Mouse (Mus musculus): ENCODE measurements around the gene Acot7. TPM values are rescaled to one million over a fixed set of nuclear protein-coding genes. Genes with fewer than 3 reads are reported as not detected.

Gene Acot7
- polyA plus RNA-seq, 1 experiment from 2014 or later = 480 TPM

GRCm38 (mm10) chr4:152202905-152203304 is 25.0 kb downstream of the Acot7 start:
- WGBS = 94% methylated on average over 3 of the region's 3 CpGs
- ATAC-seq = peak; percentile 37
- no peak overlapping the region for H3K4me3 ChIP-seq (ENCODE audit: low read depth, low read length)

GRCm38 (mm10) chr4:152204663-152205062 is 26.7 kb downstream of the Acot7 start:
- Histone ChIP-seq H3K4me2 (ENCODE audit: low read length) (no peak overlapping the region), H3K4me1 (ENCODE audit: control insufficient read depth, insufficient read depth, low read length) (peaks cover 9% of the 10 kb centered on the region; the same call in 1 of the 2 replicates), H3K9ac (ENCODE audit: low read depth, low read length) (no peak overlapping the region), H3K36me3 (ENCODE audit: control insufficient read depth, insufficient read depth, low read length) (no peaks in the 10 kb centered on the region), H3K27ac (ENCODE audit: low read length) (no peak overlapping the region), H3K9me3 (replicated peaks; ENCODE audit: control insufficient read depth, low read length, poor library complexity, severe bottlenecking) (no peaks in the 10 kb centered on the region), H3K4me3 (ENCODE audit: low read depth, low read length) (no peak overlapping the region), H3K27me3 (ENCODE audit: control insufficient read depth, insufficient read depth, low read depth, low read length) (no peaks in the 10 kb centered on the region)
- WGBS = 91% methylated on average over 6 of the region's 6 CpGs
- ATAC-seq = no peak

More at GRCm38 (mm10) chr4:152202905-152203304, 25.0 kb downstream of the Acot7 start:
- H3K36me3 ChIP-seq (ENCODE audit: control insufficient read depth, insufficient read depth, low read length) = no peaks in the 10 kb centered on the region
- H3K9ac ChIP-seq (ENCODE audit: low read depth, low read length) = no peak overlapping the region
- H3K9me3 ChIP-seq (replicated peaks; ENCODE audit: control insufficient read depth, low read length, poor library complexity, severe bottlenecking) = no peaks in the 10 kb centered on the region
- H3K4me1 ChIP-seq (ENCODE audit: control insufficient read depth, insufficient read depth, low read length) = peaks cover 9% of the 10 kb centered on the region; the same call in 1 of the 2 replicates
- H3K27ac ChIP-seq (ENCODE audit: low read length) = peak overlapping the region; percentile 13; the same call in 1 of the 2 replicates
- H3K4me2 ChIP-seq (ENCODE audit: low read length) = no peak overlapping the region
- no peaks in the 10 kb centered on the region for H3K27me3 ChIP-seq (ENCODE audit: control insufficient read depth, insufficient read depth, low read depth, low read length)

GRCm38 (mm10) chr4:152206199-152206598 is 28.3 kb downstream of the Acot7 start:
- no peaks in the 10 kb centered on the region for H3K9me3 ChIP-seq (replicated peaks; ENCODE audit: control insufficient read depth, low read length, poor library complexity, severe bottlenecking)
- no peaks in the 10 kb centered on the region for H3K36me3 ChIP-seq (ENCODE audit: control insufficient read depth, insufficient read depth, low read length)
- 64% methylated on average over 6 of the region's 6 CpGs for WGBS
- no peak overlapping the region for H3K4me3 ChIP-seq (ENCODE audit: low read depth, low read length)
- H3K9ac ChIP-seq (ENCODE audit: low read depth, low read length) = no peak overlapping the region
- peaks cover 9% of the 10 kb centered on the region; the same call in 1 of the 2 replicates for H3K4me1 ChIP-seq (ENCODE audit: control insufficient read depth, insufficient read depth, low read length)
- H3K4me2 ChIP-seq (ENCODE audit: low read length) = no peak overlapping the region
- H3K27ac ChIP-seq (ENCODE audit: low read length) = no peak overlapping the region
- no peak for ATAC-seq
- H3K27me3 ChIP-seq (ENCODE audit: control insufficient read depth, insufficient read depth, low read depth, low read length) = no peaks in the 10 kb centered on the region

GRCm38 (mm10) chr4:152209623-152210022 is 31.7 kb downstream of the Acot7 start:
- Histone ChIP-seq H3K9me3 (replicated peaks; ENCODE audit: control insufficient read depth, low read length, poor library complexity, severe bottlenecking) (no peaks in the 10 kb centered on the region), H3K36me3 (ENCODE audit: control insufficient read depth, insufficient read depth, low read length) (no peaks in the 10 kb centered on the region), H3K4me3 (ENCODE audit: low read depth, low read length) (no peak overlapping the region), H3K4me2 (ENCODE audit: low read length) (no peak overlapping the region), H3K4me1 (ENCODE audit: control insufficient read depth, insufficient read depth, low read length) (peaks cover 3% of the 10 kb centered on the region), H3K9ac (ENCODE audit: low read depth, low read length) (no peak overlapping the region), H3K27me3 (ENCODE audit: control insufficient read depth, insufficient read depth, low read depth, low read length) (no peaks in the 10 kb centered on the region), H3K27ac (ENCODE audit: low read length) (no peak overlapping the region)
- 69% methylated on average over 4 of the region's 4 CpGs for WGBS
- ATAC-seq = no peak

DNA sequence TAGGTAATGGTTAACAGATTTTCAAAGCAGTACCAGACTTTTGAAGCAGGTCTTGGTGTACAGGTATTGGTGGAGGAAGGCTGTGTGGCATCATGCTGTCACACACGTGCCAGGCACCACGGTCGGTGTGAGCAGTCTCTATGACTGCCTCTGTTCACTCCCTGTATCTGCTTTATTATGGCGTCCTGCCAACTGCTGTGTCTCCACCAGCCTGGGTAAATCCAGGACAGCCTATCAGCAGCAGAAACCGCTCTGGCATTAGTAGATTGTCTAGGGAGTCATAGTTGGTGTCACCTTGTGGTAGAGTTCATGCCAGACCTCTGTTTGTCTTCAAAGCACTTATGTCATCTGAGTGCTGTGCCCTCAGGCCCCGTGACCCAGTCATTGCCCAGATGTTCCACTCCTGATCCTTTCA is 34.2 kb downstream of the Acot7 start:
- no peak overlapping the region for H3K4me3 ChIP-seq (ENCODE audit: low read depth, low read length)
- no peak overlapping the region for H3K4me2 ChIP-seq (ENCODE audit: low read length)
- H3K9ac ChIP-seq (ENCODE audit: low read depth, low read length) = no peak overlapping the region
- H3K27me3 ChIP-seq (ENCODE audit: control insufficient read depth, insufficient read depth, low read depth, low read length) = no peaks in the 10 kb centered on the region; the same call in 1 of the 2 replicates
- H3K4me1 ChIP-seq (ENCODE audit: control insufficient read depth, insufficient read depth, low read length) = peaks cover 3% of the 10 kb centered on the region
- H3K36me3 ChIP-seq (ENCODE audit: control insufficient read depth, insufficient read depth, low read length) = no peaks in the 10 kb centered on the region
- H3K9me3 ChIP-seq (replicated peaks; ENCODE audit: control insufficient read depth, low read length, poor library complexity, severe bottlenecking) = no peaks in the 10 kb centered on the region
- H3K27ac ChIP-seq (ENCODE audit: low read length) = no peak overlapping the region
- no peak for ATAC-seq
- 84% methylated on average over 6 of the region's 6 CpGs for WGBS

- Histone ChIP-seq H3K9ac (ENCODE audit: low read depth, low read length) (no peak overlapping the region), H3K4me3 (ENCODE audit: low read depth, low read length) (no peak overlapping the region), H3K36me3 (ENCODE audit: control insufficient read depth, insufficient read depth, low read length) (no peaks in the 10 kb centered on the region), H3K9me3 (replicated peaks; ENCODE audit: control insufficient read depth, low read length, poor library complexity, severe bottlenecking) (no peaks in the 10 kb centered on the region), H3K4me1 (ENCODE audit: control insufficient read depth, insufficient read depth, low read length) (peaks cover 3% of the 10 kb centered on the region), H3K4me2 (ENCODE audit: low read length) (no peak overlapping the region), H3K27ac (ENCODE audit: low read length) (no peak overlapping the region), H3K27me3 (ENCODE audit: control insufficient read depth, insufficient read depth, low read depth, low read length) (no peaks in the 10 kb centered on the region; the same call in 1 of the 2 replicates)
- 43% methylated on average over 5 of the region's 5 CpGs for WGBS
- ATAC-seq = no peak
Measured at GRCm38 (mm10) chr4:152212531-152212930, 34.6 kb downstream of the Acot7 start.

DNA sequence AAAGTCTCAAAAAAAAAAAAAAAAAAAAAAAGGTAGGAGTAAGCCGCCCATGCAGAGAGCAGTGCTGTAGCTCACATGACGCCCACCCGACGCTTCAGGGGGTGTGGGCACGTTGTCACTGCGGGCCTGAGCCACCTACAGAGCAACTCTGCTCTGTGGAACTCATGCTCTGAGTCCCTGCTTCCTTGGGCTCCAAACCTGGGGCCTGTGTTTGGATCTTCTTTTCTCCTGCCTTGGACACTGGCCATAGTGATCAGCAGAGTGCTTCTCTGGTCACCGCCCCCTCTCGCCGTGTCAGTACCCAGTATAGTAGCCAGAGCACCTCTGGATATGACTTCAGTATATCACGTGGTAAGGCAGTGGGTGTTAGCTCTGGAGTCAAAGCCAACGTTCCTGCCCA is 35.0 kb downstream of the Acot7 start:
- Histone ChIP-seq H3K27me3 (ENCODE audit: control insufficient read depth, insufficient read depth, low read depth, low read length) (no peaks in the 10 kb centered on the region; the same call in 1 of the 2 replicates), H3K27ac (ENCODE audit: low read length) (no peak overlapping the region), H3K9ac (ENCODE audit: low read depth, low read length) (no peak overlapping the region), H3K4me3 (ENCODE audit: low read depth, low read length) (no peak overlapping the region), H3K4me2 (ENCODE audit: low read length) (no peak overlapping the region), H3K9me3 (replicated peaks; ENCODE audit: control insufficient read depth, low read length, poor library complexity, severe bottlenecking) (no peaks in the 10 kb centered on the region), H3K36me3 (ENCODE audit: control insufficient read depth, insufficient read depth, low read length) (peaks cover 3% of the 10 kb centered on the region; the same call in 1 of the 2 replicates), H3K4me1 (ENCODE audit: control insufficient read depth, insufficient read depth, low read length) (peaks cover 3% of the 10 kb centered on the region)
- 68% methylated on average over 10 of the region's 11 CpGs for WGBS
- no peak for ATAC-seq

DNA sequence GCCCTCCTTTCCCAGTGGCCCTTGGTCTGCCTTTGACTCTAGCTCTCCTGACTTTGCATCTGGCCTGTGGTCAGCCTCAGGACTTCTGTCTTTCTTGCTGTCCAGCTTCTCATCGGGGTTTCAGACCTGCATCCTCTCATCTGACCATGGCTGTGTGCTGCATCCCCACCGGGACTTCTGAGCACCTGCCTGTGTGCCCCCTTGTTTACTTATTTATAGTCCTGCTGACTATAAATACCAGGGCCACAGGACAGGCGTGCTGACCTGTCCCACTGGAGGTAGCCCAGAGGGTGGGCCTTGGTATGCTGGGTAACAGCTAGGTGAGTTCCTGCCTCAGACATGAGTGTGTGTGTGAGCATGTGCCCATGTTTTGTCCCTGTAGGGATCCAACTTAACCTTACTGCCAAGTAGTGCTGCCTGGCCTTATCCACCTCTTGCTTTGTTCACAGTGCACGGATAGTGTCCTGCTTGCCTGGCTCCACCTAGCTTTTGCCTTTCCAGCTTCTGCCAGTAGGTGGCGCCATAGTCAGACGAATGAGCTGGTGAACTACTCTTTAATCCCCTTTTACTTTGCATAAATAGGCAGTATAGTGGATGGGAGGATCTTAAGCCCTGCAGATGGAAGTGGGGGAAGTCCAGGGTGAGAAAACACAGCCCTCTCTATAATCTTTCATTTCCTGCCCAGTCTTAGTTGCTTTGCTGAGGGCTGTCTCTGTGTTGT is 36.0 kb downstream of the Acot7 start:
- WGBS = 33% methylated on average over 6 of the region's 6 CpGs
- no peaks in the 10 kb centered on the region; the same call in 1 of the 2 replicates for H3K27me3 ChIP-seq (ENCODE audit: control insufficient read depth, insufficient read depth, low read depth, low read length)
- H3K9me3 ChIP-seq (replicated peaks; ENCODE audit: control insufficient read depth, low read length, poor library complexity, severe bottlenecking) = no peaks in the 10 kb centered on the region
- H3K27ac ChIP-seq (ENCODE audit: low read length) = no peak overlapping the region; the same call in 1 of the 2 replicates
- H3K4me3 ChIP-seq (ENCODE audit: low read depth, low read length) = no peak overlapping the region
- peaks cover 3% of the 10 kb centered on the region for H3K4me1 ChIP-seq (ENCODE audit: control insufficient read depth, insufficient read depth, low read length)
- no peak overlapping the region; the same call in 1 of the 2 replicates for H3K9ac ChIP-seq (ENCODE audit: low read depth, low read length)
- ATAC-seq = peak; percentile 75
- peaks cover 3% of the 10 kb centered on the region; the same call in 1 of the 2 replicates for H3K36me3 ChIP-seq (ENCODE audit: control insufficient read depth, insufficient read depth, low read length)
- no peak overlapping the region for H3K4me2 ChIP-seq (ENCODE audit: low read length)

DNA sequence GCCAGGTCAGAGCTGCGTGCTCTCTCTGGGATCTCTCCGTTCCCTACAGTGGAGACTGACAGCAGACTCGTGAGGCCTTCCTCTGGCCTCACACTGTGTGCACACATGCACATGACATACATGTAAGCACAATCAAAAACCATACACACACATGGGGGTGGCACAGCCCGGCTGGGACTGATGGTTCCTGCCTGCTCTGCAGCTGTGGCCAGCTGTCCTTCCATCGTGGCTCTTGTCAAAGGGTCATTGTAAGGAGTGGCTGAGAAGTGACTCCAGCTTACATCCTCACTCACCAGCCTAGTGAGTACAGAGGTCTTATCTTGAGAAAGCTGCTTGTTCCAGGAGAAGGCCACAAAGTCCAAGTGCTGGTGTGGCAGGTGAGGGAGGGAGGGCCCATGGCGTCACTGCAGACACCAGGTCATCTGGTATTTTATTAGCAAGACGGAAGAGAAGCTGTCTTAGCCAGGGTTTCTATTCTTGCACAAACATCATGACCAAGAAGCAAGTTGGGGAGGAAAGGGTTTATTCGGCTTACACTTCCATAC is 37.0 kb downstream of the Acot7 start:
- Histone ChIP-seq H3K27ac (ENCODE audit: low read length) (no peak overlapping the region), H3K4me1 (ENCODE audit: control insufficient read depth, insufficient read depth, low read length) (peaks cover 3% of the 10 kb centered on the region), H3K9me3 (replicated peaks; ENCODE audit: control insufficient read depth, low read length, poor library complexity, severe bottlenecking) (no peaks in the 10 kb centered on the region), H3K4me2 (ENCODE audit: low read length) (no peak overlapping the region), H3K36me3 (ENCODE audit: control insufficient read depth, insufficient read depth, low read length) (peaks cover 6% of the 10 kb centered on the region; the same call in 1 of the 2 replicates), H3K27me3 (ENCODE audit: control insufficient read depth, insufficient read depth, low read depth, low read length) (no peaks in the 10 kb centered on the region; the same call in 1 of the 2 replicates), H3K4me3 (ENCODE audit: low read depth, low read length) (no peak overlapping the region), H3K9ac (ENCODE audit: low read depth, low read length) (no peak overlapping the region)
- WGBS = 75% methylated on average over 7 of the region's 8 CpGs
- no peak for ATAC-seq
